Mouse (Mus musculus): Measurements from ENCODE around the gene Magi2.
"Not testable (repeated sequence)": the region's sequence is repeated elsewhere in the genome, so short reads cannot be mapped to it uniquely, and the experiment has no call there.

Gene Magi2

GRCm38 (mm10) chr5:20492679-20493078 lies 1265.8 kb downstream of the Magi2 start:
- intact Hi-C loops (cut with DNase I) = no loop called here

- intact Hi-C loops (cut with DNase I) = no loop called here
These were observed 1267.2 kb downstream of the Magi2 start for GRCm38 (mm10) chr5:20494010-20494409.

- intact Hi-C loops (cut with DNase I) = no loop called here
These were observed 1270.1 kb downstream of the Magi2 start for GRCm38 (mm10) chr5:20496924-20497323.

- intact Hi-C loops (cut with DNase I) = no loop called here
These were observed 1272.3 kb downstream of the Magi2 start for GRCm38 (mm10) chr5:20499031-20499600.

- intact Hi-C loops (cut with DNase I) = no loop called here
These were observed 1281.8 kb downstream of the Magi2 start for GRCm38 (mm10) chr5:20508609-20509008.

GRCm38 (mm10) chr5:20509606-20510005 lies 1282.8 kb downstream of the Magi2 start:
- intact Hi-C loops (cut with DNase I) = no loop called here

- intact Hi-C loops (cut with DNase I) = no loop called here
These were observed 1285.7 kb downstream of the Magi2 start for GRCm38 (mm10) chr5:20512377-20513126.

- intact Hi-C loops (cut with DNase I) = no loop called here
These were observed 1294.8 kb downstream of the Magi2 start for GRCm38 (mm10) chr5:20521639-20522038.

- intact Hi-C loops (cut with DNase I) = no loop called here
These were observed 1295.2 kb downstream of the Magi2 start for GRCm38 (mm10) chr5:20522047-20522446.

GRCm38 (mm10) chr5:20523776-20524175 lies 1296.9 kb downstream of the Magi2 start:
- intact Hi-C loops (cut with DNase I) = no loop called here

- intact Hi-C loops (cut with DNase I) = not testable (repeated sequence)
These were observed 1299.8 kb downstream of the Magi2 start for GRCm38 (mm10) chr5:20526588-20526987.

GRCm38 (mm10) chr5:20536544-20536943 lies 1309.7 kb downstream of the Magi2 start:
- intact Hi-C loops (cut with DNase I) = no loop called here

- intact Hi-C loops (cut with DNase I) = no loop called here
These were observed 1310.7 kb downstream of the Magi2 start for GRCm38 (mm10) chr5:20537369-20538022.

GRCm38 (mm10) chr5:20544374-20544773 lies 1317.5 kb downstream of the Magi2 start:
- intact Hi-C loops (cut with DNase I) = no loop called here

GRCm38 (mm10) chr5:20559378-20559777 lies 1332.5 kb downstream of the Magi2 start:
- intact Hi-C loops (cut with DNase I) = no loop called here

GRCm38 (mm10) chr5:20559821-20560220 lies 1333.0 kb downstream of the Magi2 start:
- intact Hi-C loops (cut with DNase I) = no loop called here

- intact Hi-C loops (cut with DNase I) = no loop called here
These were observed 1341.6 kb downstream of the Magi2 start for GRCm38 (mm10) chr5:20568421-20568820.

GRCm38 (mm10) chr5:20568966-20569365 lies 1342.1 kb downstream of the Magi2 start:
- intact Hi-C loops (cut with DNase I) = no loop called here

- intact Hi-C loops (cut with DNase I) = no loop called here
These were observed 1348.0 kb downstream of the Magi2 start for GRCm38 (mm10) chr5:20574816-20575215.

GRCm38 (mm10) chr5:20575798-20576197 lies 1349.0 kb downstream of the Magi2 start:
- intact Hi-C loops (cut with DNase I) = no loop called here

- intact Hi-C loops (cut with DNase I) = no loop called here
These were observed 1349.4 kb downstream of the Magi2 start for GRCm38 (mm10) chr5:20576266-20576665.

GRCm38 (mm10) chr5:20578666-20579065 lies 1351.8 kb downstream of the Magi2 start:
- intact Hi-C loops (cut with DNase I) = no loop called here

GRCm38 (mm10) chr5:20580619-20581018 lies 1353.8 kb downstream of the Magi2 start:
- intact Hi-C loops (cut with DNase I) = no loop called here
